Mouse (Mus musculus) megakaryocyte, embryonic 14.5 days (primary cell): ENCODE measurements at regions not wholly inside any gene's neighbourhood (a gene's known extent, or its start where the extent isn't known, plus 50 kb on each side); places are given as distances from the start of the nearest gene placed in this dataset.

ENCODE experiments used
- H3K27me3 ChIP-seq: replicated peaks from 2 replicates; pipeline ENCODE3; 2012; ENCODE audit warnings: inconsistent platforms
- H3K36me3 ChIP-seq: replicated peaks from 2 replicates; pipeline ENCODE3; 2012; ENCODE audit warnings: low read length, inconsistent platforms, mixed read lengths
- H3K4me1 ChIP-seq: 2 replicates; pipeline ENCODE4 v1.6.1; 2012; ENCODE audit warnings: inconsistent platforms
- H3K4me3 ChIP-seq: replicated peaks from 2 replicates; pipeline ENCODE3; 2012; ENCODE audit warnings: moderate library complexity, mild to moderate bottlenecking, inconsistent platforms
- H3K9me3 ChIP-seq: 2 replicates; pipeline ENCODE4 v1.6.1; 2012; ENCODE audit warnings: inconsistent platforms
- FLI1 ChIP-seq: IDR thresholded peaks from 2 replicates; pipeline ENCODE4 v1.6.1; 2012; ENCODE audit warnings: low read length, inconsistent platforms, mixed read lengths
- GATA1 ChIP-seq: IDR thresholded peaks from 3 replicates; pipeline ENCODE4 v1.6.1; 2012; ENCODE audit warnings: mixed read lengths, low read length, inconsistent platforms, borderline replicate concordance

DNA sequence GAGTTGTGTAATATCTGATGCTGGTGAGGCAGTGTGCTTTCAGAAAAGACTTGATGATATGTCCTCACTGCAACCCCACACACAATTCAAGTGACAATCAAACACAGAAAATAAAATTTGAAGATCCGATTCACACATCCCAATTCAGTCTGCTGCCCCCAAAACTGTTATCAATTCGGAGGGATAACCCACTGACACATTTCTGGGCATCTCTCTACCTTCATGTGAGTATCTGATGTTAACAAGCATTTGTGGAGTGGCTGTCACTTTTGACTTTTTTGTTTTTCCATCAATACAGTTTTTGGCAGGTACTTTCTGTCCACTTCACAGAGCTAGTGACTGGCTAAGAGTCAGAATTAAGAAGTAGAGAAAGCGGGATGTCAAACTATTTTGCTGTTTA is 101.4 kb upstream of the Eef1e1 start:
- peaks cover 7% of the 10 kb centered on the region for H3K9me3 ChIP-seq
- no peaks in the 10 kb centered on the region for H3K4me1 ChIP-seq
- no peak overlapping the region for H3K4me3 ChIP-seq
- TF ChIP-seq FLI1 (no peak), GATA1 (no peak)
- no peaks in the 10 kb centered on the region for H3K36me3 ChIP-seq
- no peaks in the 10 kb centered on the region for H3K27me3 ChIP-seq

DNA sequence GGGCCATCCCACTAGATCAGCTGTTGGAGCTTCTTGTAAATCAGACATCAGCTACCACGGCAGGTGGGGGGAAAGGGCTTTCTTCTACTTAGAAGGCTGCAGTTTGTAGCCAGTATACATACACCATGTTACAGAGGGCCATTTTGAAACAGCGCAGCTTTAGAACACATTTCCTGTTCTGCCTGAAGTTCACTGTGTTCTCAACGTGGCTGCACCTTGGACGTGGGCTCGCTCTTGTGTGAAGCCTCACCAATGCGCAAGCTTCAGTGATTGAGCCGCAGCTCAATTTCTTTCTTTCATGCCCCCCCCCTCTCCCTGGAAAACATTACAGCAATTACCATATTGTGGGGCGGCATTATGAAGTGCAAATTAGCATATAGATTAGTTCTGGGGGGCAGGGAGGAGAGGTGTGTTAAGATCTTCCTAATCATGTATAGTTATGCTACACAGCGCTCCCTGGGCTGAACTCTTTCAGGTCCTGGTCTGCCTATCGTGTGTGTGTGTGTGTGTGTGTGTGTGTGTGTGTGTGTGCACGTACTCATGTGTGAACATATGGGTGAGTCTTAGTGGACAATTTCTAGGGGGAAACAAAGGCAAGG is 97.9 kb upstream of the Eef1e1 start:
- TF ChIP-seq FLI1 (no peak), GATA1 (no peak)
- Histone ChIP-seq H3K27me3 (no peaks in the 10 kb centered on the region), H3K36me3 (no peaks in the 10 kb centered on the region), H3K4me1 (no peaks in the 10 kb centered on the region), H3K9me3 (peaks cover 14% of the 10 kb centered on the region), H3K4me3 (no peak overlapping the region)

DNA sequence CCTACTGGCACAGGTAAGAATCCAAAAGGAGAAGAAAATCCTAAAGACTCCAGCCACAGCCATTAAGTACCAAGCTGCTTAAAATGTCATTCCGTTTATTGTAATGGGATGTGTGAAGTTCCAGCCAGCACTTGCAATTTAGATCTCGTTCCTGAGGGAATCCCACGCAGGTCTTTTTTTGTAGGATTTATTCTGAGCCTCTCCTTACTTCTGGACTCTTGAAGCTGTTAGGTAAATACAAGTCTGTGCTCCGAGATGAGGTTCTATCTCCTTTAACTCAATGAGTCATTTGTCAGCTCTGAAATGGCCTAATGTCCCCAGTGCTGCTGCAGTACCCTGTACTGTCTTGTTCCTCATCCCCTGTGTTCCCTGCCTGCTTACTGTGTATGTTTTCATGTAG is 94.9 kb upstream of the Eef1e1 start:
- Histone ChIP-seq H3K4me1 (no peaks in the 10 kb centered on the region), H3K9me3 (peaks cover 17% of the 10 kb centered on the region), H3K27me3 (no peaks in the 10 kb centered on the region), H3K4me3 (no peak overlapping the region), H3K36me3 (no peaks in the 10 kb centered on the region)
- TF ChIP-seq FLI1 (no peak), GATA1 (no peak)

DNA sequence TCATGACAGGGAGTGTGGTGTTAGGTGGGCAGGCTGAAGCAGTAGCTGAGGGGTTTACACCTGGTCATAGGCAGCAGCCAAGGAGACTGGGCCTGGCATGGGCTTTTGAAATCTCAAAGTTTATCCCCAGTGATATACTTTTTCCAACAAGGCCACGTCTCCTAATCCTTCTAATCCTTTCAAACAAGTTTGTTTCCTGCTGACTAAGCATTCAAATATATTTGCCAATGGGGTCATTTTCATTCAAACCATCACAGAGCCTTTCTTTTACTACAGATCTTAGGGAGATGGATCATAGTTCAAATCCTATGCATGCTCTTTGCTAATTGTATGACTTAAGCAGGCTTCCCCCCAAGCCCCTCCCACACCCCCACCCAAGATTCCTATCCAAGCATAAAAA is 93.0 kb upstream of the Eef1e1 start:
- Histone ChIP-seq H3K4me1 (no peaks in the 10 kb centered on the region), H3K27me3 (no peaks in the 10 kb centered on the region), H3K4me3 (no peak overlapping the region), H3K36me3 (no peaks in the 10 kb centered on the region), H3K9me3 (peaks cover 23% of the 10 kb centered on the region)
- TF ChIP-seq FLI1 (no peak), GATA1 (no peak)

DNA sequence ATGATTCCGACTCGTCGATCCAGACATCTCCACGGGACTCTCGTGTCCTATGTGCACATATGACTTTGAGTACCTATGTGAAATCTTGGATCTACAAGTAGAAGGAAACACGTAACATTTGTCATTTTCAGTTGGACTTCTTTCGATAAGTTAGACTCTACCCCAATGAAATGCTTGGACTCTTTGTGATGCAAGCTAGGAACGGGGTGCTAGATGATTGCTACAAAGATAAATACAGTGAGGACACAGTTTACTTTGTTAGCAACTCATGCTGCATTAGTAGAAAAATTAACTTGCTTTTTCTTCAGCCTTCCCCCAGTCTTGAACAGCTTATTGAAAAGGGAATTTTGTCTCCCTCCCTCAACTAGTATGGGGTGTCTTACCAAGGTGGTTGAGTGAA is 81.2 kb upstream of the Eef1e1 start:
- peaks cover 7% of the 10 kb centered on the region for H3K4me1 ChIP-seq
- TF ChIP-seq FLI1 = no peak
- TF ChIP-seq GATA1 = no peak
- H3K36me3 ChIP-seq = no peaks in the 10 kb centered on the region

DNA sequence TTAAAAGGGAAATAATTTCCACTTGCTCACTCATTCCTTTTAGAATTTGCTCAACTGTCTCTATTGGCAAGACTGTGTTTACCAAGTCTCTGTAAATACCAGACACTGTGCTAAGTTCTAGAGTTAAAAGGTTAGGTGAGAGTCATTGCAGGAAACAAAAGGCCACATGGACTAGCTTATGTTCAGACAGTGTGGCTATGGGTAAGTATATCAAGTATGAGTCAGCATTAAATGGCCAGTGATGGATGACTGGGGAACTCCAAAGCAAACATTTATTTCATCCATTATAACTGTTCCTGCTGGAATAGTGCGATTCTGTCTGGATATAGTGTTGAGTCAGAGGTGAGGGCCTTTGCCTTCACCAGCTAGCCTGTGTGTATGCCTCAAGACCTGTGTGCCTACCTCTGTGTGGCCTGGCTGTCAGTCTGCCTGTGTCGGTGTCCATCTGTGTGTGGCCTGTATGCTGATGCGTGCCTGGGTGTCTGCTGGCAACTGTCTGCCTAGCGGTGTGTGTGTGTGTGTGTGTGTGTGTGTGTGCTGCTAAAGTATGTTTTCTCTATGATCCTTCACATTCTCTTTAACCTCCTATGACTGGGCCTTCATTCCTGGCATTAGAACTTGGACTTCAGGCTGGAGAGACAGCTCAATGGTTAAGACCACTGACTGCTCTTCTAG is 77.6 kb upstream of the Eef1e1 start:
- Histone ChIP-seq H3K36me3 (no peaks in the 10 kb centered on the region), H3K27me3 (no peaks in the 10 kb centered on the region), H3K4me3 (peak overlapping the region; percentile 47), H3K4me1 (peaks cover 7% of the 10 kb centered on the region), H3K9me3 (0 out of 2 replicates have a peak, but pooled peaks cover 4% of the 10 kb centered on the region)
- TF ChIP-seq FLI1 (no peak), GATA1 (no peak)

More for the DNA sequence above, 81.2 kb upstream of the Eef1e1 start:
- no peaks in the 10 kb centered on the region for H3K27me3 ChIP-seq
- H3K9me3 ChIP-seq = peaks cover 6% of the 10 kb centered on the region
- no peak overlapping the region for H3K4me3 ChIP-seq

DNA sequence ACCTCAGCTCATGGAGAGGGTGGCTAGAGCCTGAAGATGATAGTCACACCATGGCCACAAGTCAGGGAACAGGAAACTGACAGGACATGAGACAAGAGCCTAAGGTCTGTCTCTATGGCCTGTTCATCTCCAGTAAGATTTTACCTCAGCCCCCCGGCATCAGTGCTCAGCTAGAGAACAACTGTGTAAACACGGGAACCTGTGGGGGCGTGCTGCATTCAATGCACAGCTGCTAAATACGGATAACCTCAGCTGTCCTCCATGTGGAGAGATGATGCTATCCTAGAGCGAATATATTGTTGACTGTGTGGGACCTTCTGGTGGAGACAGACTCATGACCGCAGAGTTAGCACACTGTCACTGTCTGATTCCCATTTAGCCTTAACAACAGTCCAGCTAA is 76.4 kb upstream of the Eef1e1 start:
- H3K36me3 ChIP-seq = no peaks in the 10 kb centered on the region
- H3K9me3 ChIP-seq = 0 out of 2 replicates have a peak, but pooled peaks cover 4% of the 10 kb centered on the region
- H3K4me1 ChIP-seq = peaks cover 7% of the 10 kb centered on the region
- H3K27me3 ChIP-seq = no peaks in the 10 kb centered on the region
- TF ChIP-seq GATA1 (no peak), FLI1 (no peak)
- H3K4me3 ChIP-seq = no peak overlapping the region

DNA sequence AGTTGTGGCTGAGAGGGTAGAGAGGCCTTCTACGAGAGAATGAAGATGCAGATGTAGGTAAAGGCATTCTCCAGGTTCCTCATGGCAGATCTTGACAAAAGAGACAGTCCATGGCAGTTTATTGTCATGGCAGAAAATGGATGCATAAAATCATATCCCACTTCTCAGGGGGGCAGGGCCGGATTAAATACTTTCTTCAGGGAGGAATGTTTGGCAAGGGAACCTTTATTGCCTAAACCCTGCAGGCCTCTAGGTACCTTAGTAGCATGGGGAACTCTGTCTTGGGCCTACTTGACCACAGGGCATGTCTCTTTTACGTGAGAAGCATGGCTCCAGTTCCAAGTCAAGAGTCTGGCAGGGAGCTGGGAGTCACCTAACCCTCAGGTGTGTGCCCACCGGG is 74.4 kb upstream of the Eef1e1 start:
- TF ChIP-seq GATA1 (no peak), FLI1 (no peak)
- H3K4me3 ChIP-seq = no peak overlapping the region
- no peaks in the 10 kb centered on the region for H3K27me3 ChIP-seq
- H3K4me1 ChIP-seq = peaks cover 7% of the 10 kb centered on the region
- H3K9me3 ChIP-seq = 0 out of 2 replicates have a peak, but pooled peaks cover 4% of the 10 kb centered on the region
- no peaks in the 10 kb centered on the region for H3K36me3 ChIP-seq

DNA sequence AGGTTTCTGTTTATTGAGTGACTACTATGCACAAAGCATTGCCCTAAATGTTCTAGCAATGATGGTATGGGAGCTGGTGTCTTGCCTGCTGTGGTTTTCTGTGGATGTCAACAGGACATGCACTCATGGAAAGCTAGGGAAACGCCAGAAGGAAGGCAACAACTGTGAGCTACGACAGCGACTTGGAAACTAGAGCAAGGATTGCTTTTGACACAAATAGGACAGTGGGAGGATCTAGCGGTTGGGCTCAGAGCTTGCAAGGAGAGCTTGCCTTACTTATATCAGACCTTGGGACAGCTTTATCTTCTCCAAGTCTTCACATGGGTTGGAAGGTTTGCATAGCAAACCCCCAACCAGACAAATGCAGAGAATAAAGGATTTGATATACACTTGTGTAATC is 66.6 kb upstream of the Eef1e1 start:
- Histone ChIP-seq H3K27me3 (no peaks in the 10 kb centered on the region), H3K4me1 (no peaks in the 10 kb centered on the region), H3K36me3 (no peaks in the 10 kb centered on the region), H3K4me3 (no peak overlapping the region), H3K9me3 (0 out of 2 replicates have a peak, but pooled peaks cover 2% of the 10 kb centered on the region)
- TF ChIP-seq GATA1 (no peak), FLI1 (no peak)

DNA sequence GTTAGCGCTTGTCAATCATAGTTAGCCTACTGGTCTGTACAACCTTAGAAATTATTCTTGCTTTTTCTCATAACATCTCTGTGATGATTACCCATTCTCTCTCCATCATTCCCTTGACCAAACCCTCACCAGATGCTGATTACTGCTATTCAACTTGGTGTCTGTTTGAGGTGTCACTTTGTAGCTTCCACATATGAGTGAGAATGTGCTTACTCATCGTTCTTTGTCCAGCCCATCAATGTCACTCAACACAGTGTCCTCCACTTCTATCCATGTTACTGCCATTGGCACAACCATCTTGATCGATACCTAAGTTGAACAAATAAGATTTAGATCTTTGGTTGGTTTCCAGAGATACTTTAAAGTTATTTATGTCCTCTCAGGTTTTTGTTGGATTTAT is 62.3 kb upstream of the Eef1e1 start:
- Histone ChIP-seq H3K27me3 (no peaks in the 10 kb centered on the region), H3K36me3 (no peaks in the 10 kb centered on the region), H3K9me3 (0 out of 2 replicates have a peak, but pooled peaks cover 2% of the 10 kb centered on the region), H3K4me1 (no peaks in the 10 kb centered on the region), H3K4me3 (no peak overlapping the region)
- TF ChIP-seq FLI1 (no peak), GATA1 (no peak)

DNA sequence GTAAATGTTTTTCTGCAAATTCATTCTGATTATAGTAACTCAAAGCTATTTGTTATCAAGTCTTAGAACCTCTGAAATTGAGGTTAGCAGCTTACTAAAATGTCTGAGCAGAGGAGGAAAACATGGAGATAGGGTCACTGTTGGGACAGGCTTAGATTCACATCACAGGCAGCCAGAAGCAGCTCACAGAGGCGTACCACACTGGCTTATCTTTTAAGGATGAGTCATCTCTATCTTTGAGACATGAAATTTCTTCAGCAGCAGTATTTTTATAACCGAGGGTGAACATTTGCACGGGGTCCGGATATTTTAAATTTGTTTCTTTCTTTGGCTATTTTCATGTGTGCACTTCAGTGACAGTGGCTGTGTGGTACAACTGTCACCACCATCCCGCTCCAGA is 56.0 kb upstream of the Eef1e1 start:
- TF ChIP-seq GATA1 (no peak), FLI1 (no peak)
- Histone ChIP-seq H3K36me3 (no peaks in the 10 kb centered on the region), H3K4me1 (no peaks in the 10 kb centered on the region), H3K4me3 (no peak overlapping the region), H3K27me3 (no peaks in the 10 kb centered on the region), H3K9me3 (no peaks in the 10 kb centered on the region)
